Mouse (Mus musculus): Measurements from ENCODE around the gene Flna. TPM values are rescaled to one million over a fixed set of nuclear protein-coding genes. Genes with fewer than 3 reads are reported as not detected.

Gene Flna
- polyA plus RNA-seq, 1 experiment from 2014 or later = 504 TPM

DNA sequence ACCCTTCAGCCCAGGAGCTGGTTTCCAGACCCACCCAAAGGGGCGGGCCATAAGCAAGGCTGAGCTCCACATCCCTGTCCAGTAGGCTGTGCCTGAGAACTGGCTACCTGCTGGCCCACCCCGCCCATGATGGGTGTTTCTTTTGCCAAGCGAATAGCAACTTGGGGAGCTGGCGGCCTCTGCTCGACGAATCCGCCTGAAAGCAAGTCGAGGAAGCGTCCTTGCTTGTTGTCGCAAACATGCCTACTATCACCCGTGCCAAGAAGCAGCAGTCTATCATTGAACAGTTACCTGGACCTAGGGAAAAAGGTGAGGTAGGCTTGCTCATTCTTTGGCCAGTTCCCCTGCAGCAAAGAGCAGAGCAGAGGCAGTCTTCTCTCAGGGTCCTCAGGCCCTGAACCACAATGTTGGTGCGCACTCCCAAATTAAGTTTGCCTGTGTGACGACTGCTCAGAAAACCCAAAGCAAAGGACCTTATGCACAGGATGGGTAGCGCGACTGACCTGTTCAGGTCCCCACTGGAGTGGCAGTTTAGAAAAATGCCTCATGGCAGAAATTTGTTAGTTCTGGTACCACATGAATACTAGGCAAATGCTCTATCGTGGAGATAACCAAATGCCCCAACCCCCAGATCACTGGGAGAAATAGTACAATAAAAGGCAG lies 32.2 kb upstream of the Flna start, which contains the start of the genes Taz and Dnase1l1:
Gene Taz (plus strand): TSS at position 181 of the 663 bp plus-strand sequence.
Gene Dnase1l1 (minus strand): TSS at position 606 of the 663 bp plus-strand sequence.
- H3K9me3 ChIP-seq (ENCODE audit: low read depth, low read length) = no peaks in the 10 kb centered on the region
- ATAC-seq (ENCODE audit: insufficient read depth) = peak; percentile 95
- peak within 1 kb of the TSS; percentile 89 for H3K27ac ChIP-seq (ENCODE audit: low read depth)
- H3K4me3 ChIP-seq (ENCODE audit: low read depth, low read length) = peak within 1 kb of the TSS; percentile 55
- H3K36me3 ChIP-seq (ENCODE audit: insufficient read depth) = peaks cover 4% of the 10 kb centered on the region; the same call in 1 of the 2 replicates
- H3K9ac ChIP-seq = peak within 1 kb of the TSS; percentile 65
- WGBS = 6% methylated on average over 16 of the region's 16 CpGs
- H3K4me1 ChIP-seq (ENCODE audit: insufficient read depth) = no peaks in the 10 kb centered on the region
- DNase-seq = peak; percentile 85
- peak within 1 kb of the TSS; percentile 77 for H3K4me2 ChIP-seq
- no peaks in the 10 kb centered on the region for H3K27me3 ChIP-seq (ENCODE audit: insufficient read depth, low read length)
- TF ChIP-seq CTCF (IDR thresholded peaks at IDR 0.05; ENCODE audit: low read depth) = no peak; the same call in 1 of the 2 replicates

DNA sequence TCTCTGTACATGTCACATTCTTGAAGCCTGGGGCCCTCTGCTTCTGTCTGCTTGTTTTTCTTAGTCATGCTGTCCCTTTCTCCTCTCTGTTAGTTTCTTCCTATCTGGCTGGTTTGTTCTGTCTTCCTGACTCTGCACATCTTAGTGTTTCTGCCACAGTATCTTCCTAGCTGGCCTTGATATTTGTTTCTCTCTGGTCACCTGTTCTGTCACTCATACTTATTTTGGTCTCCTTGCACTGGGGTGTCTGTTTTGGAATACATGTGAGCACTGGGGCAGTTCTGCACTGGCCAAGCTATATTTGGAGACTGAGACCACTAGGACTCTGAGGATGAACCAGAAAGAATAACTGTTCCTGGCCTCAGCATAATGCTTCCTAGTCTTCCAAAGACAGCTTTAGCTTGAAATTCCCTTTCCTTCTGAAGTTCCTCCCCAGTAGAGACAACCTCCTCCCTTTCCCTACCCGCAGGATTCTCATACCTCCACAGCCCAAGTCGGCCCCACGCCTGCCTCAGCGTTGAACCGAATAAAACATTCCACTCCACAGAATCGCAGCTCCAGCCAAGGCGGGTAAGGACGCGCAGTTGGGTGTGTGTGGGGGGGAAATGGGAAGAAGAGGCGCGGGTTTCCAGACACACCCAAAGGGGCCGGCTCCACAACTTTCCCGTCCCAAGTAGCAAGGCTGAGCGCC lies 31.6 kb upstream of the Flna start:
- Histone ChIP-seq H3K4me1 (ENCODE audit: insufficient read depth) (no peaks in the 10 kb centered on the region), H3K9me3 (ENCODE audit: low read depth, low read length) (no peaks in the 10 kb centered on the region), H3K9ac (peak overlapping the region; percentile 65), H3K4me3 (ENCODE audit: low read depth, low read length) (peak overlapping the region; percentile 55), H3K27ac (ENCODE audit: low read depth) (peak overlapping the region; percentile 89), H3K36me3 (ENCODE audit: insufficient read depth) (0 out of 2 replicates have a peak, but pooled peaks cover 4% of the 10 kb centered on the region), H3K27me3 (ENCODE audit: insufficient read depth, low read length) (no peaks in the 10 kb centered on the region), H3K4me2 (peak overlapping the region; percentile 77)
- no peak for DNase-seq
- TF ChIP-seq CTCF (IDR thresholded peaks at IDR 0.05; ENCODE audit: low read depth) = no peak
- ATAC-seq (ENCODE audit: insufficient read depth) = no peak
- WGBS = 6% methylated on average over 14 of the region's 14 CpGs

DNA sequence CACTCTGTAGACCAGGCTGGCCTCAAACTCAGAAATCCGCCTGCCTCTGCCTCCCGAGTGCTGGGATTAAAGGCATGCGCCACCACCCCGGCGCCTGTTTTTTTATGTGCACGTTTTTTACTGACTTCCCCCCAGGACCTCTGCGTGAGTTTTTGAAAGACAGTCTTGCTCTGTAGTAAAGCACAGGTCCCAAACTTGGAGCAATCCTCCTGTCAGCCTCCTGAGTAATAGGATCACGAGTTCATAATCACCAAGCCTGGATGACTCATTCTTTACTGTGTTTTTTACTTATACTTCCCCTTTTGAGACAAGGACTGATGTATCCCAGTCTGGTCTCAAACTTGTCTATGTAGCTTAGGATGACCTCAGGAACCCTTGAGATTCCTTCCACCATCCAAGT lies 28.3 kb upstream of the Flna start:
- Histone ChIP-seq H3K36me3 (ENCODE audit: insufficient read depth) (peaks cover 5% of the 10 kb centered on the region; the same call in 1 of the 2 replicates), H3K27me3 (ENCODE audit: insufficient read depth, low read length) (no peaks in the 10 kb centered on the region), H3K4me3 (ENCODE audit: low read depth, low read length) (no peak overlapping the region), H3K4me1 (ENCODE audit: insufficient read depth) (no peaks in the 10 kb centered on the region), H3K4me2 (no peak overlapping the region), H3K27ac (ENCODE audit: low read depth) (no peak overlapping the region), H3K9me3 (ENCODE audit: low read depth, low read length) (no peaks in the 10 kb centered on the region), H3K9ac (no peak overlapping the region)
- DNase-seq (no peak), ATAC-seq (ENCODE audit: insufficient read depth) (no peak)
- 65% methylated on average over 8 of the region's 8 CpGs for WGBS
- no peak for TF ChIP-seq CTCF (IDR thresholded peaks at IDR 0.05; ENCODE audit: low read depth)

DNA sequence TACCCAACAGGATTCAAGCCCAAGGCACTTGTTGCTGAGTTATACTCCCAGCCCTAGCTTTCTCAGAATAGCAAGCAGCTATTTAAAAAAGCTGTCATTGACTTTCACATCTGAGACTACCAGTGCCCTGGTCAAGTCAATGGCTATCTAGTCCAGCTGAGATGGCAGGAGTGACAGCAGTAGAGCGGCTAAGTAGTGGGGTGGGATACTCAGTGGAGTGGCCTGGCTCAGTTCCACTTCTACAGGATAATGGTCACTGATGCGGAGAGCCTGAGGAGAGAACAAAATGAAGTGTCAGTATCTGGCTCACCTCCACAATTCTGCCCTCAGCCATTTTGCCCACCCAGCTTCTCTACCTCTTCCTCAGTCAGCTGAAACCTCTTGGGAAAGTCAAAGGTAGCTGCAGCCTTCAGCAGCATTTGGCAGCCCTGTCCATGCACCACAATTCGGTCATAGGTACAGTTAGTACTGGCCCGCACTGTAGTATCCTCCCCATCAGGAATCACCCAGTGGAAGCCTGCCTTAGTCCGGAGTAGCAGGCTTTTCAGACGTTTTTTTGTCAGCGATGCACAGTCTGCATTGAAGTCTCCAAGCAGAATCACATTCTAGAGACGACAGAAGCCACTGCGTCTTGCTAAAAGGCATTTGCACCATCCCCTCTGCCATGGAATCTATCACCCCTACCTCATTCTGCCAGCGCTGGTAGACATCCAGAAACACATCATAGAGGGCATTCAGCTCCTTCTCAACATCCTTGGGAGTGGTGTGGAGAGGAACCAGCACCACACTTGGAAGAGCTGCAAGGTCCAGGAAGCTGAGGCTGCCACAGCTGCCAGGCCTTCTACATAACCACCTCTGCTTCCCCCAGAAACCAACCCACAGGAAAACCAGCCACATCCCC lies 24.1 kb upstream of the Flna start:
- Histone ChIP-seq H3K36me3 (ENCODE audit: insufficient read depth) (peaks cover 10% of the 10 kb centered on the region; the same call in 1 of the 2 replicates), H3K9ac (no peak overlapping the region), H3K4me2 (no peak overlapping the region), H3K9me3 (ENCODE audit: low read depth, low read length) (no peaks in the 10 kb centered on the region), H3K27me3 (ENCODE audit: insufficient read depth, low read length) (no peaks in the 10 kb centered on the region), H3K4me3 (ENCODE audit: low read depth, low read length) (no peak overlapping the region), H3K4me1 (ENCODE audit: insufficient read depth) (no peaks in the 10 kb centered on the region), H3K27ac (ENCODE audit: low read depth) (no peak overlapping the region)
- ATAC-seq (ENCODE audit: insufficient read depth) (no peak), DNase-seq (peak; percentile 38)
- no peak for TF ChIP-seq CTCF (IDR thresholded peaks at IDR 0.05; ENCODE audit: low read depth)
- WGBS = 27% methylated on average over 10 of the region's 10 CpGs

DNA sequence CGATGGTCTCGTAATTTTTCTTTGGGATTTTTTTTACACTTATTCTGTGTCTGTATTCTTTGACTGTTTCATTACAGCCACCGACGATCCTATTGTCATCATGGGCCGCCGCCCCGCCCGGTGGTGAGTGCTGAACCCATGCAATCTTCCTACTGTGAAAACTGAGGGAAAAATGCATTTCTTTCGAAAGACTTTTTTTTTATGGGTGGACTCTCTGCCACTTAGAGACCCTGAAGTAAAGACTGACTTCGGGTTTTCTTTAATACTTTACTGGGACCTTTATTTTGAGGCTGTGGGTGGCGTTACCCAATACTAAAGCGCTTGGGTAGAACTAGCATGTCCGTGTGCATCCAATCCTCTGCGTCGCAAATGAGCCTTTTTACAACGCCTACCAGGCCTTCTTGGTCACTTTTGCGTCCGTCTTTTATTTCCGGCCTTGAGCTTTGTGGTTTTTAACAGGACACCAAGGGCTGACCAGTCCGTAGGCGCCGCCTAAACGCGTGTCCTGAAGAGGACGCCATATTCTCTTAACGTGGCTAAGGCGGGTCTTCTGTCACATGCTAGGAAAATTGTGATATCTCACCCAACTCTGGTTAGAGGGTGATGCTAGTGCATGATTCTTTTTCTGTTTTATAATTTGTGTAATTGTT lies 21.4 kb upstream of the Flna start:
- Histone ChIP-seq H3K36me3 (ENCODE audit: insufficient read depth) (peaks cover 10% of the 10 kb centered on the region; the same call in 1 of the 2 replicates), H3K4me2 (peak overlapping the region; percentile 63), H3K9me3 (ENCODE audit: low read depth, low read length) (no peaks in the 10 kb centered on the region), H3K27ac (ENCODE audit: low read depth) (peak overlapping the region; percentile 77), H3K27me3 (ENCODE audit: insufficient read depth, low read length) (no peaks in the 10 kb centered on the region), H3K4me1 (ENCODE audit: insufficient read depth) (no peaks in the 10 kb centered on the region), H3K4me3 (ENCODE audit: low read depth, low read length) (peak overlapping the region; percentile 58), H3K9ac (peak overlapping the region; percentile 79)
- ATAC-seq (ENCODE audit: insufficient read depth) (no peak), DNase-seq (peak; percentile 56)
- no peak for TF ChIP-seq CTCF (IDR thresholded peaks at IDR 0.05; ENCODE audit: low read depth)
- WGBS = 9% methylated on average over 27 of the region's 27 CpGs
